Mouse (Mus musculus) MN1 (cell line): ENCODE measurements at regions not wholly inside any gene's neighbourhood (a gene's known extent, or its start where the extent isn't known, plus 50 kb on each side); places are given as distances from the start of the nearest gene placed in this dataset.
A peak's percentile ranks its signal among the peaks of the same experiment; 100 is the strongest.
"Not testable (repeated sequence)": the region's sequence is repeated elsewhere in the genome, so short reads cannot be mapped to it uniquely, and the experiment has no call there.

Source experiments
- DNase-seq: peaks from one replicate; pipeline ENCODE4 v3.0.0-alpha.2; 2016; ENCODE audit warnings: low spot score

DNA sequence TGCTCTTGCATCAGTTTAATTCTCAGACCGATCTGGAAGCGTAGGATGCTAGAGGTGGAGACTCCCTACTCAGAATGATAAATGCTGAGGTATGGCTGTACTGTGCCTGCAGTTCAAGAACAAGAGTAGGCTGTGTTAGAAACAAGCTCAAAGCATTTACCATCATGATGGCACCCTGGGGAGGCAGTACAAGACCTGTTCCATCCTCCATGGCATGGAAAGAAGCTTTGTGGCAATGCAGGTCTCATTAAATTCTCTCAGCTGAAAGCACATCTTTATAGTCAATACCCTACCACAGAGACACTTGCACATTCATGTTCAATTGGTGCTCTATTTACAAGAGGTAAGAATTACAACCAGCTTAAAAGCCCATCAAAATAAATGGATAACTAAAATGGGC lies 209.5 kb downstream of the Tbl1xr1 start:
- DNase-seq, result no peak

DNA sequence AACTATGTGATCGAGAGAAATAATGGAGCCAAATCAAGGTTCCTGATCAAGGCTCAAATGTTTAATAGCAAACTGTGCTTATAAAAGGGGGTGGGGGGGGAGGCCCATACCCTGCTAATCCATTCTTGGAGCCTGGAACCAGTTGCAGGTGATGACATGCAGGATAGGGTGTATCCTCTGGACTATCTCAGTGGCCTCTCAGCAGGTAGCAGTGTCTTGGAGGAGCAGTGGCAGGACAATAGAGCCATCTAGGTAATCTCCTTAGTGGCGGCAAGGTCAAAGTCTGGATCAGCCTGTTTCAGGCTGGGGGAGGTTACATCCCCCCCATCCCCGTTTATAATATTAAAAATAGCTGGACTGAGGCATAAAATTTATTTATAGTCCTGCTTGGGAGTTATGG lies 217.0 kb downstream of the Tbl1xr1 start:
- no peak for DNase-seq

DNA sequence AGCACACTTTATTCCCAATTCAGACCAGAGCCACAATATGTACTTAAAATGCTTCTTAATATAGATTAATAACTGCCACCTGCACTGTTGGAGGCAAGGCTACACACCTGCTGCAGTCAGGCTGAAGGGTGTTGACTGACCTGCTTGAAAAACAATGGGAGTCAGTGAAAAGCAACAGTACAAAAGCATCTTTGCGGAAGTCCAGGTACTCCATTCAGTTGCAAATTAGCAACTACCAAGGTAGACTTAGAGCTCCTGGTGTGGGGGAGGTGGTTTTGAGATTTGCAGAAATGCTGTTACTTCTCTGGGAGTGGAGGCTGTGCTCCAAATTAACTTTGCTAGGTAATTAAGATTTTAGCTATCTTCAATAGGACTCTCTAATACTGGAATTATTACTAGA lies 217.6 kb downstream of the Tbl1xr1 start:
- not testable (repeated sequence) for DNase-seq

DNA sequence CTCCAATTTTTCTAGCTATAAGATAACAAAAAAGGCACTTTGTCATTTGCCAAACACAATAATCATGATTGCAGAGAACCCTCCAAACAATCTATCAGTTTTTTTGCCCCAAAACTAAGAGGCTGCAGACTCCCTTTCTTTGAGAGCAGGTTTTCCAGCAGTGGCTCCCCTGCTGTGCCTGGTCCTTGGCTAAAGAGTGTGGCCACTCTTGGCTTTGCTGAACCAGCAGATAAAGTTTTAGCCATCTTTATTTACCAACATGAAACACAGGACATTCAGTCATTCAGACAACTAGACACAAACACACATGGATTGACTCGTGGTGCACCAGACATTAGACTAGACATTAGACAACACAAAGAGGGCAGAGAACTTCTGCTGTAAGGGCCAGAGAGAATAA lies 220.5 kb downstream of the Tbl1xr1 start:
- not testable (repeated sequence) for DNase-seq

DNA sequence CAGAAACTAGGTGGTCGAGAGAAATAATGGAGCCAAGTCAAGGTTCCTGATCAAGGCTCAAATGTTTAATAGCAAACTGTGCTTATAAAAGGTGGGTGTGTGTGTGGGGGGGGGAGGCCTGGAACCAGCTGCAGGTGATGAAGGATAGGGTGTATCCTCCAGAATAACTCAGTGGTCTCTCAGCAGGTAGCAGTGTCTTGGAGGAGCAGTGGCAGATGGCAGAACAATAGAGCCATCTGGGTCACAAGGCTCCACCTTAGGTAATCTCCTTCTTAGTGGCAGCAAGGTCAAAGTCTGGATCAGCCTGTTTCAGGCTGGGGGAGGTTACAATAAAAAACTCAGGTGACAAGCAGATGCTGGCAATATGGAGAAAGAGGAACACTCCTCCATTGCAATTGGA lies 221.4 kb downstream of the Tbl1xr1 start:
- not testable (repeated sequence) for DNase-seq

DNA sequence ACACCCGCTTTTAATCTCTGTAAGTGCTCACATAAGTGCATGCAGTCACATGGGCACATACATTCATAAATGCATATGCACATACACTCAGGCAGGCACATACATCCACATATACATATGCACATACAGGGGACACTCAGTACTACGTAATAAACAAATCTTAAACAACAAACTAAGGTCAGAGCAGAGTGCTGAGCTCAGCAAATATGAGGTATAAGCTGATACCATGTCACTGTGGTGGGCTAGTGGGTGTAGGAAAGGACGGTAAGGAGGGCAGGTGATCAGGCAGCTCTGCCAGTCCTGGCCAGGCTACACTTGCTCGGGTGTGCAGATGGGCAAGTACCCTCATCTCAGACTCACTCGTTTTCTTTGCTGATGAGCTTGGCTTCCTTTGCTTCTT lies 224.1 kb downstream of the Tbl1xr1 start:
- no peak for DNase-seq

DNA sequence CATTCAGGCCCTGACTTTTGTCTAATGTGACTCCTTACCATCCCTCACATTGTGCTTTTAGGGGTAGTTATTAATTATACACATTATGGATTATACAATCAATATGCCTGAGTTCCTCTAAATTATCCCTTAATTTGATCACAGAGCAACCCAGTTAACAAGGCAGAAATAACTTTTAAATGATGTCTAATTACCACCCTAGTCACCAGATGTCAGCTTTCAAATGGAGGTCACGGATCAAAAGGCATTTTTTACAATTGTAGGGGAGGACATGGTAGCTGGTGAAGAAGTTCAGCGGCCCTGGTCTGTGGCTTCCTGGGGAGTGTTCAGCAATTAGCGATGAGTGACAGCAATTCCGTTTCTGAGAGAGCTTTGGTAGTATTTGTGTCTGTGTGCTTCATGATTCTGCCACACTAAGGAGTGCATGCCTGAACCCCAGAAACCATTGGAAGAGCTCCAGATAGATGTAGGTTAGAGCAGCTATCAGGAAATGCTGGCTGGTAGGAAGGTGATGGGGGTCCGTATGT lies 225.6 kb downstream of the Tbl1xr1 start:
- no peak for DNase-seq

DNA sequence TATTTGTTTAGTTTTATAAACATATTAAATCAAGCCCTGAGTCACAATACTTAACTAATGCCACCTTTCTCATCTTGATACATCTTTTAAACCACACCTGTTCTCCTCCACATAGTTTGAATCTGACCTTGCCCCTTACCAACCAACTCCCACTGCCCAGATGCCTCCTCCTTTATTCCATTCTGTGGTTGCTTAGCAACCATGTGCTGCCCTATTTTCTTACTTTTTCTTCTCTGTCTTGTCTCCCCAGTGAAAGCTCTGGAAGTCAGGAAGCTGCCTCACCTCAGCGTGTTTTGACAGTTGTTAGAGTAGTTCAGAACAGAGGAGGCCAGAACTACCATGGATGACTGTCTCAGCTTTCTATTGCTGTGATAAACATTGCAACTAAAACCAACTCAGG lies 227.7 kb downstream of the Tbl1xr1 start:
- DNase-seq, result no peak

DNA sequence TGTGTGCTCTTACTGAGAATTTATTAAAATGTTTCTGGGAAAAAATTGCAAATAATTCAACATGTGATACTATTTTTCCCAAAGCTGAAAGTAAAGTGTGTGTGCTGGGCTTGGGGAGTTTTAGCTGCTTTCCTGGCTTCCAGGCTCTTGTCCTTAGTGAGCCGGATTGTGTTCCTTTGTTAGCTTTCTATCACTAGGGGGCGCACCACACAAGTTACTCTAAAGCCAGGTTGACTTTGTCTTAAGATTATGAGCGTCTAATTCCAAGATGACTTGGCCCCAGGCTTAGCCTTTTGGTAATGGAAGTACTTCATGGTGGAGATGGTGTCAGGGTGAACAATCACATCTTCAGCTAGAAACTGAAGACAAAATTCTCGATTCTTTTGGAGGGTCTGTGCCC lies 230.2 kb downstream of the Tbl1xr1 start:
- DNase-seq, result no peak

DNA sequence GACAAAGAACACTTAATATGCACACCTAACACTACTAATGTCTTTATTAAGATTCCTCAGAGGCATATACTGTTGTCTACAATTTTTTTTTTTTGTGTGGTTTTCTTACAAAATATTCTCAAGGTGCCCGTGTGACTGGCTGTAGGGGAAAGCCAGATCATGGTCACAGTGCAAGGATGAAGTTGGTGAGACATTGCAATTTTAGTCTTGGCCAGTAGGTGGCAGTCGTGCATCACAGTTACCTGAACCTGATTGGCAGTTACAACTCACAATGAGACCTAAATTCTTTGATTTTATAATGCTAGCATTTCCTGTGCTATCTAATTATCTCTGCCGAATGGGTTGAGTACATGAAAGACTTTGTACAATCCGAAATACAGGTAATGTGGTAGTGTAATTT lies 232.5 kb downstream of the Tbl1xr1 start:
- peak; percentile 53 for DNase-seq

DNA sequence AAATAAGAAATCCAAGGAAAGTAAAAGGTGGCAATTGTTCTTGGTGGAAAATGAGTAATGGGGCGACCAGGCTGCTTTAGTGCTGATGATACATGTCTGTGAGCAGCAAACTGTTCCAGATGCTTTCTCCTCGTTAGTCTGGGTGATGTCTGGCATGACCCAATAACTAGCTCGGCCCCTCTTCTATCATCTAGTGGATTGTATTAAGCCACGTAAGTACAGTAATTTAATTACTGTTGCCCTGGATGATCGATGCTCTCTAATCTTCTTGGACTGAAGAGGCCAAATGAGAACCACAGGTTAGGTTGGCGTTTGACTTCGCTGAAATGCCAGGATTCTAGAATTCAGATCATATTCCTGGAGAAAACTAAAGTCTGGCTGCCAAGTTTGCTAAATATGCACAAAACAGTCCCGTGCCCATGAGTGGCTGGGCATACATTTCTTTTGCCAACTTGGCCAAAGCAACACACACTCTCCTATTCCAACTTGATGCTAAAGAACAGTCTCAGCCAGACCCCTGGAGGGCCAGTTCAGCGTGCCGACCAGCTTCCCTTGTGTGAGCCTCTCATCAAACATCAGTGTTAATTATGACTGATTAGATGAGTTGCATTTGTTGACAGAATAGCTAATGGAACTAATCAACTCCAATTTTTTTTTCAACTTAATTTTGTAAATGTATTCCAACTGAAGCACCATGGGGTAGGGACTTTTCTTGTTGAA lies 240.2 kb downstream of the Tbl1xr1 start:
- no peak for DNase-seq

DNA sequence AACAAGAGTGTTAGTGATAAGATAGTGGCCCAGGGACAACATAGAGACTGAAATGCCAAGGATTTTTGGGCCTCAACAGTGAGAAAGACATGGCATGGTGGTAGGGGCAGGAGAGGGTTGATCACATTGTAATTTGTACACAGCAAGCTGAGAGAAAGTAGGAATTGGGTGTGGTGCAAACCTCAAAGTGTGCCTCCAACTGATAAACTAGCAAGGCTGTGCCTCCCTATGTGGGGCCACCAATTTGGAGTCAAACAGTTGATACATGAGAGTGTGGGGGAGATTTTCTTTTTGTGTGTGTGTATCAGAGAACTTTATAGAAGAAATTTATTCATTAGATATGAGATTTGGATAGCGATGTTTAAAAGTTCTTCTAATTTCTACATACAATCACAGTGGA lies 244.0 kb downstream of the Tbl1xr1 start:
- not testable (repeated sequence) for DNase-seq

DNA sequence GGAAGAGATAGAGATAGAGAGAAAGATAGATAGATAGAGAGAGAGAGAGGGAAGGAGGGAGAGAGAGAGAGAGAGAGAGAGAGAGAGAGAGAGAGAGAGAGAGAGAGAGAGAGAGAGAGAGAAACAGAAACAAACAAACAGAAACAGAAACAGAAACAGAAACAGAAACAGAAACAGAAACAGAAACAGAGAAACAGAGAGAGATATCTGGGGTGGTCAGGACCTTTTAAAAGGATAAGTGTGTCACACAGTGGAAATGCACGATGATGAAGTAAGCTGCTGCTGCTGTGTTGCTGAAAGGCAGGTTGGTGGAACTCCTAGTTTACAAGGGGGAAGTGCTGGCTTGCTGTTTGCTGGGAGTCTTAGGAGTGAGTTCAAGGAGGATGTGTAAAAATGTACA lies 254.8 kb downstream of the Tbl1xr1 start:
- no peak for DNase-seq
